Mouse (Mus musculus) CH12.LX (cell line): ENCODE data around the gene Mtg1. TPM values are rescaled to one million over a fixed set of nuclear protein-coding genes. Genes with fewer than 3 reads are reported as not detected.

Experiments
- DNase-seq: peaks from one replicate; pipeline ENCODE4 v3.0.0-alpha.2; 2013; ENCODE audit errors: extremely low read depth
- H3K27ac ChIP-seq: 2 replicates; pipeline ENCODE4 v1.5.1; 2012; ENCODE audit warnings: low read depth, mild to moderate bottlenecking, control low read depth, moderate library complexity; ENCODE audit not compliant: insufficient read depth
- H3K27me3 ChIP-seq: replicated peaks from 2 replicates; pipeline ENCODE3; 2012; ENCODE audit warnings: inconsistent platforms
- H3K36me3 ChIP-seq, 2 experiments: replicated peaks in 1 of 2; 2 replicates each; pipeline versions ENCODE3 to v1.6.1; 2012; ENCODE audit warnings: inconsistent platforms in 1 of 2, low read length in 1 of 2, mild to moderate bottlenecking in 1 of 2, mixed read lengths in 1 of 2, moderate library complexity in 1 of 2; ENCODE audit not compliant: control insufficient read depth in 1 of 2, insufficient read depth in 1 of 2
- H3K4me1 ChIP-seq, 2 experiments: 2 replicates each; pipeline ENCODE4 v1.6.1; 2012; ENCODE audit warnings: inconsistent platforms in 1 of 2, moderate library complexity in 1 of 2; ENCODE audit not compliant: insufficient read depth in 2 of 2, control insufficient read depth in 1 of 2
- H3K4me2 ChIP-seq: 2 replicates; pipeline ENCODE4 v1.6.1; 2012; ENCODE audit warnings: low read depth, mild to moderate bottlenecking, control low read depth; ENCODE audit not compliant: poor library complexity, insufficient read depth, severe bottlenecking
- H3K4me3 ChIP-seq, 3 experiments: fragments of 150-350 bp in 1 of 3; sonication (generic) in 1 of 3; replicated peaks in 1 of 3; 2 replicates each; pipeline versions ENCODE3 to v1.5.1; 2011 to 2012; ENCODE audit warnings: low read depth in 2 of 3, low read length in 2 of 3, mild to moderate bottlenecking in 2 of 3, moderate library complexity in 2 of 3, control low read depth in 1 of 3, improper control_type of control experiment in 1 of 3, inconsistent platforms in 1 of 3, mixed read lengths in 1 of 3; ENCODE audit not compliant: poor library complexity in 1 of 3
- H3K79me2 ChIP-seq: replicated peaks from 2 replicates; pipeline ENCODE4 v1.6.1; 2012; ENCODE audit warnings: mild to moderate bottlenecking, moderate library complexity; ENCODE audit not compliant: control insufficient read depth, poor library complexity, insufficient read depth, severe bottlenecking; ENCODE audit errors: extremely low read depth
- H3K9ac ChIP-seq: 2 replicates; pipeline ENCODE4 v1.6.1; 2012; ENCODE audit warnings: low read depth, mild to moderate bottlenecking, control low read depth, moderate library complexity; ENCODE audit not compliant: insufficient read depth
- H3K9me3 ChIP-seq: replicated peaks from 2 replicates; pipeline ENCODE3; 2012; ENCODE audit warnings: low read length, inconsistent platforms, mixed read lengths
- BHLHE40 ChIP-seq: IDR thresholded peaks from 2 replicates; pipeline ENCODE4 v1.6.1; 2011; ENCODE audit warnings: mild to moderate bottlenecking, low read depth, low read length, improper control_type of control experiment
- CHD1 ChIP-seq: IDR thresholded peaks from 2 replicates; pipeline ENCODE4 v1.6.1; 2012; ENCODE audit warnings: low read depth, low read length, improper control_type of control experiment, inconsistent platforms
- CTCF ChIP-seq, 2 experiments: IDR thresholded peaks in 1 of 2; conservative IDR thresholded peaks in 1 of 2; 2 replicates each; pipeline ENCODE4 v1.5.1; 2011 to 2012; ENCODE audit warnings: low read depth in 2 of 2, low read length in 2 of 2, improper control_type of control experiment in 1 of 2, inconsistent platforms in 1 of 2, mild to moderate bottlenecking in 1 of 2, moderate library complexity in 1 of 2
- E2F4 ChIP-seq: IDR thresholded peaks from 2 replicates; pipeline ENCODE4 v1.6.1; 2011; ENCODE audit warnings: low read depth, low read length, improper control_type of control experiment; ENCODE audit not compliant: insufficient replicate concordance
- ELF1 ChIP-seq: IDR thresholded peaks from 2 replicates; pipeline ENCODE4 v1.6.1; 2014; ENCODE audit warnings: low read depth, mild to moderate bottlenecking, inconsistent platforms, low read length, improper control_type of control experiment
- ETS1 ChIP-seq: conservative IDR thresholded peaks from 2 replicates; pipeline ENCODE4 v1.6.1; 2012; ENCODE audit warnings: low read depth, mild to moderate bottlenecking, inconsistent platforms, low read length, improper control_type of control experiment, moderate library complexity
- JUN ChIP-seq: IDR thresholded peaks from 2 replicates; pipeline ENCODE4 v1.6.1; 2011; ENCODE audit warnings: low read depth, mild to moderate bottlenecking, low read length, improper control_type of control experiment, moderate library complexity; ENCODE audit not compliant: insufficient read depth
- JUND ChIP-seq: conservative IDR thresholded peaks from 2 replicates; pipeline ENCODE4 v1.6.1; 2011; ENCODE audit warnings: low read depth, low read length, improper control_type of control experiment
- KAT2A ChIP-seq: IDR thresholded peaks from 2 replicates; pipeline ENCODE4 v1.6.1; 2012; ENCODE audit warnings: low read length, improper control_type of control experiment, inconsistent platforms; ENCODE audit not compliant: insufficient replicate concordance
- MAX ChIP-seq: IDR thresholded peaks from 2 replicates; pipeline ENCODE4 v1.6.1; 2011; ENCODE audit warnings: low read length, improper control_type of control experiment
- MAZ ChIP-seq: IDR thresholded peaks from 2 replicates; pipeline ENCODE4 v1.6.1; 2012; ENCODE audit warnings: low read depth, mild to moderate bottlenecking, inconsistent platforms, low read length, improper control_type of control experiment, moderate library complexity
- MEF2A ChIP-seq: IDR thresholded peaks from 2 replicates; pipeline ENCODE4 v1.6.1; 2014; ENCODE audit warnings: low read depth, mild to moderate bottlenecking, inconsistent platforms, low read length, improper control_type of control experiment, borderline replicate concordance
- MYC ChIP-seq: IDR thresholded peaks from 2 replicates; pipeline ENCODE4 v1.6.1; 2011; ENCODE audit warnings: low read depth, mild to moderate bottlenecking, improper control_type of control experiment, low read length
- NELFE ChIP-seq: IDR thresholded peaks from 2 replicates; pipeline ENCODE4 v1.6.1; 2011; ENCODE audit warnings: low read depth, low read length, improper control_type of control experiment
- NRF1 ChIP-seq: IDR thresholded peaks from 2 replicates; pipeline ENCODE4 v1.6.1; 2014; ENCODE audit warnings: low read depth, mild to moderate bottlenecking, inconsistent platforms, low read length, improper control_type of control experiment, moderate library complexity
- PAX5 ChIP-seq: IDR thresholded peaks from 2 replicates; pipeline ENCODE4 v1.6.1; 2012; ENCODE audit warnings: low read length, inconsistent platforms, mixed read lengths
- POLR2A ChIP-seq: IDR thresholded peaks from 2 replicates; pipeline ENCODE4 v1.6.1; 2011; ENCODE audit warnings: low read depth, mild to moderate bottlenecking, improper control_type of control experiment, low read length
- POLR2AphosphoS2 ChIP-seq: IDR thresholded peaks from 2 replicates; pipeline ENCODE4 v1.6.1; 2011; ENCODE audit warnings: low read depth, low read length, improper control_type of control experiment
- RCOR1 ChIP-seq: conservative IDR thresholded peaks from 2 replicates; pipeline ENCODE4 v1.6.1; 2012; ENCODE audit warnings: low read depth, mild to moderate bottlenecking, inconsistent platforms, low read length, improper control_type of control experiment
- SMC3 ChIP-seq: IDR thresholded peaks from 2 replicates; pipeline ENCODE4 v1.6.1; 2011; ENCODE audit warnings: low read depth, low read length, improper control_type of control experiment
- TBP ChIP-seq: conservative IDR thresholded peaks from 2 replicates; pipeline ENCODE4 v1.6.1; 2011; ENCODE audit warnings: low read depth, low read length, improper control_type of control experiment
- UBTF ChIP-seq: IDR thresholded peaks from 2 replicates; pipeline ENCODE4 v1.6.1; 2012; ENCODE audit warnings: low read depth, mild to moderate bottlenecking, inconsistent platforms, low read length, improper control_type of control experiment, moderate library complexity
- USF2 ChIP-seq: conservative IDR thresholded peaks from 2 replicates; pipeline ENCODE4 v1.6.1; 2011; ENCODE audit warnings: low read depth, low read length, improper control_type of control experiment
- ZC3H11A ChIP-seq: IDR thresholded peaks from 2 replicates; pipeline ENCODE4 v1.6.1; 2012; ENCODE audit warnings: low read depth, mild to moderate bottlenecking, inconsistent platforms, low read length, improper control_type of control experiment
- ZKSCAN1 ChIP-seq: IDR thresholded peaks from 2 replicates; pipeline ENCODE4 v1.6.1; 2012; ENCODE audit warnings: low read depth, inconsistent platforms, low read length, improper control_type of control experiment, borderline replicate concordance
- ZMIZ1 ChIP-seq: IDR thresholded peaks from 2 replicates; pipeline ENCODE4 v1.6.1; 2012; ENCODE audit warnings: low read depth, mild to moderate bottlenecking, inconsistent platforms, low read length, improper control_type of control experiment
- ZNF384 ChIP-seq: IDR thresholded peaks from 2 replicates; pipeline ENCODE4 v1.6.1; 2012; ENCODE audit warnings: low read depth, low read length, improper control_type of control experiment, inconsistent platforms
- dilution Hi-C: fragments of 300-500 bp; cut with MboI; formaldehyde crosslinking; loops from 2 replicates; pipeline ENCODE4 v1.14.3; 2020; ENCODE audit warnings: low sequenced_read_pairs; ENCODE audit not compliant: extremely low pct_unique_long_range_greater_than_20kb, extremely low pct_ligation_motif_present
- in situ Hi-C: fragments of 300-500 bp; cut with MboI; formaldehyde crosslinking; loops from 3 replicates; pipeline ENCODE4 v1.14.3; 2019; ENCODE audit warnings: low sequenced_read_pairs, low pct_ligation_motif_present, low pct_unique_long_range_greater_than_20kb, mixed read lengths
- polyA plus RNA-seq: library from polyadenylated mRNA; unstranded; fragments of >175 nt; gene quantifications from 2 replicates; pipeline ENCODE4 v1.2.1, GENCODE M21; 2012; ENCODE audit warnings: low read depth; ENCODE audit not compliant: insufficient read length
- total RNA-seq, 2 experiments: library from RNA; depleted of rRNA; stranded (reverse); fragments of 300-350 nt in 1 of 2; fragments of >200 nt in 1 of 2; gene quantifications; 2 replicates each; pipeline ENCODE4 v1.2.3; 2012 to 2014

The Mtg1 gene
- total and polyA plus RNA-seq, 3 experiments = 26.6 to 39.8 (median 29.4) TPM

DNA sequence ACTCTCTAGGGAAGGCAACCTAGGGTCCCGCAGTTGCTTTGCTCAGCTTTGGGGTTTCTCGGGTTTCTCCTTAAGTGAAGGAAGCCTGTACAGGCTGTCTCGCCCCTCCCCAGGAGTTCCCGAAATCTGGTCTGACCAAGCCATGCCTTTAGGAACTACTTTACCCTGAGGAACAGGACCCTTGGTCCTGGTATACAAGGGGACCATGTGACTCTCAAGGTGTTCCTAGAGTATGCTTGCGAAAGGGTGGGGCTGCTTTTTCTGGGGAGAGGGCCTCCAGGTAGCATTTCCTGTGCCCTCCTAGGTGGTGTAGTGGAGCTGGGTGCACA is 11.4 kb upstream of the Mtg1 start:
- in situ Hi-C loops = no loop called here
- Histone ChIP-seq H3K9me3 (no peaks in the 10 kb centered on the region), H3K4me3 (peak overlapping the region; percentile 47 to 90 (median 84)), H3K4me1 (peaks cover 17 to 71% of the 10 kb centered on the region in 2 experiments), H3K9ac (peak overlapping the region; percentile 89), H3K36me3 (peaks cover 15 to 25% of the 10 kb centered on the region in 2 experiments), H3K27me3 (no peaks in the 10 kb centered on the region), H3K79me2 (peaks cover 3% of the 10 kb centered on the region), H3K27ac (no peak overlapping the region), H3K4me2 (peak overlapping the region; percentile 86)
- no peak for DNase-seq
- TF ChIP-seq CHD1 (no peak), JUN (no peak), ZMIZ1 (no peak), POLR2A (no peak), ZC3H11A (no peak), MAZ (no peak), ZKSCAN1 (no peak), MEF2A (no peak), CTCF (conservative IDR thresholded peaks at IDR 0.05 in 1 of 2, IDR thresholded peaks at IDR 0.05 in 1 of 2; ENCODE audit: low read depth in 2 of 2, low read length in 2 of 2) (no peak), E2F4 (no peak), NELFE (no peak), MAX (no peak), ETS1 (no peak), UBTF (no peak), NRF1 (no peak), JUND (no peak), MYC (no peak)
- dilution Hi-C loops = no loop called here

DNA sequence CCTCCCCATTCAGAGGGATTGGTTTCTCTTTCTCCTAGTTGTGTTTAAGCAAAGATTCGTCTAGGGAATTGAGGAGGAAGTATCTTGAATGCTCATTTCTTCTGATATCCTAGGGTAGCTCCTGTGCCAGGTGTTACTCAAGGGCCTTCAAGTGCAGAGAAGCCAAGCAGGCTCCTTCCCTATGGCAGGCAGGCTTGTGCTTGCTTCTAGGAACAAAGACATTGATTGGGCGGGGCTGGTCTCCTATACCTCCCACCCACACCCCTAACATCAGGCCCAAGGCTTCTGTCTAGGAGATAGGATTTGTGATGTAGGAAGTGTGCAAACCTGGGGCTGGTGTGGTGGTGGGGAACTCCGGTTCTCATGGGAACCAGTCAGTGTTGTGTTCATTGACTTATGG is 10.4 kb upstream of the Mtg1 start:
- no peak for DNase-seq
- H3K79me2 ChIP-seq = peaks cover 3% of the 10 kb centered on the region
- H3K4me1 ChIP-seq = peaks cover 14 to 63% of the 10 kb centered on the region in 2 experiments
- no peaks in the 10 kb centered on the region for H3K9me3 ChIP-seq
- no peak overlapping the region for H3K27ac ChIP-seq
- peak overlapping the region; percentile 45 to 64 (median 52) for H3K4me3 ChIP-seq
- H3K4me2 ChIP-seq = peak overlapping the region; percentile 79
- no peaks in the 10 kb centered on the region for H3K27me3 ChIP-seq
- peak overlapping the region; percentile 38 for H3K9ac ChIP-seq
- TF ChIP-seq RCOR1 = no peak
- TF ChIP-seq NELFE = no peak
- TF ChIP-seq ETS1 = no peak
- no peak for TF ChIP-seq JUN
- no peak for TF ChIP-seq UBTF
- no peak for TF ChIP-seq KAT2A
- TF ChIP-seq PAX5 = no peak
- no peak for TF ChIP-seq POLR2AphosphoS2
- no peak for TF ChIP-seq USF2
- no peak for TF ChIP-seq ZC3H11A
- TF ChIP-seq ZNF384 = no peak
- no peak for TF ChIP-seq MYC
- TF ChIP-seq ELF1 = no peak
- no peak for TF ChIP-seq SMC3
- no peak for TF ChIP-seq TBP
- TF ChIP-seq BHLHE40 = no peak
- no peak for TF ChIP-seq ZKSCAN1
- dilution Hi-C loops (no loop called here), in situ Hi-C loops (no loop called here)
- peaks cover 18 to 31% of the 10 kb centered on the region in 2 experiments for H3K36me3 ChIP-seq
